Mouse (Mus musculus) hindbrain, embryonic 14.5 days (tissue): ENCODE data around the gene Psmc6. TPM values are rescaled to one million over a fixed set of nuclear protein-coding genes. Genes with fewer than 3 reads are reported as not detected.

ENCODE experiments used
- ATAC-seq: fragments of 200-750 bp; cut with Nextera tagmentation; 2 replicates; pipeline ENCODE4 v1.8.0; 2017; ENCODE audit warnings: moderate number of reproducible peaks, mild to moderate bottlenecking, moderate TSS enrichment, moderate library complexity; ENCODE audit not compliant: low FRiP score
- DNase-seq: peaks from one replicate; pipeline ENCODE4 v3.0.0-alpha.2; 2015; ENCODE audit warnings: low spot score
- H3K27ac ChIP-seq: fragments of 300-500 bp; sonication (generic); 2 replicates; pipeline ENCODE4 v1.5.1; 2014; ENCODE audit warnings: mild to moderate bottlenecking, moderate library complexity
- H3K27me3 ChIP-seq: fragments of 300-500 bp; sonication (generic); 2 replicates; pipeline ENCODE4 v1.6.1; 2014; ENCODE audit warnings: mild to moderate bottlenecking, low read length, mixed read lengths; ENCODE audit not compliant: control insufficient read depth, insufficient read depth
- H3K36me3 ChIP-seq: fragments of 300-500 bp; sonication (generic); replicated peaks from 2 replicates; pipeline ENCODE4 v1.6.1; 2014; ENCODE audit not compliant: control insufficient read depth, insufficient read depth
- H3K4me1 ChIP-seq: fragments of 300-500 bp; sonication (generic); replicated peaks from 2 replicates; pipeline ENCODE4 v1.6.1; 2014; ENCODE audit warnings: antibody characterized with exemption, low read length, mixed read lengths; ENCODE audit not compliant: control insufficient read depth, insufficient read depth
- H3K4me2 ChIP-seq: fragments of 300-500 bp; sonication (generic); replicated peaks from 2 replicates; pipeline ENCODE4 v1.6.1; 2014; ENCODE audit warnings: mild to moderate bottlenecking, moderate library complexity
- H3K4me3 ChIP-seq: fragments of 300-500 bp; sonication (generic); replicated peaks from 2 replicates; pipeline ENCODE4 v1.5.1; 2014; ENCODE audit warnings: mild to moderate bottlenecking, low read length
- H3K9ac ChIP-seq: fragments of 300-500 bp; sonication (generic); 2 replicates; pipeline ENCODE4 v1.6.1; 2014
- H3K9me3 ChIP-seq: fragments of 300-500 bp; sonication (generic); 2 replicates; pipeline ENCODE4 v1.6.1; 2016; ENCODE audit warnings: low read length; ENCODE audit not compliant: control insufficient read depth
- WGBS: fragments of 180-500 bp; shearing (Covaris S2); extraction: QIAGEN DNeasy Blood & Tissue Kit; methylation state at CpG from one replicate; pipeline ENCODE4 v1.1.7; 2014; 5-methylcytosine and 5-hydroxymethylcytosine counted together
- polyA plus RNA-seq: library from polyadenylated mRNA; unstranded; fragments of >200 nt; fragmentation: Nextera tagmentation; extraction: Ambion mirVana; gene quantifications from 2 replicates; pipeline ENCODE4 v1.2.1, GENCODE M21; 2014

The Psmc6 gene
- 169 and 182 TPM in 2 replicates for polyA plus RNA-seq

GRCm38 (mm10) chr14:45329589-45330181 lies at the start of gene Psmc6:
Psmc6 (plus strand) TSS chr14:45329788.
- H3K27ac ChIP-seq, result peak within 1 kb of the TSS; percentile 88
- peaks cover 34% of the 10 kb centered on the region for H3K36me3 ChIP-seq
- peak within 1 kb of the TSS; percentile 88 for H3K9ac ChIP-seq
- WGBS, result under 1% methylated on average over 44 of the region's 44 CpGs
- no peaks in the 10 kb centered on the region for H3K9me3 ChIP-seq
- H3K4me2 ChIP-seq, result peak within 1 kb of the TSS; percentile 55
- peaks cover 8% of the 10 kb centered on the region; the same call in 1 of the 2 replicates for H3K4me1 ChIP-seq
- ATAC-seq (peak; percentile 97), DNase-seq (peak; percentile 93)
- no peaks in the 10 kb centered on the region for H3K27me3 ChIP-seq
- H3K4me3 ChIP-seq, result peak within 1 kb of the TSS; percentile 73

GRCm38 (mm10) chr14:45282066-45282465 lies 47.5 kb upstream of the Psmc6 start:
- Histone ChIP-seq H3K4me3 (no peak overlapping the region), H3K36me3 (peaks cover 46% of the 10 kb centered on the region), H3K4me1 (no peaks in the 10 kb centered on the region), H3K4me2 (no peak overlapping the region), H3K9ac (no peak overlapping the region), H3K27me3 (no peaks in the 10 kb centered on the region), H3K9me3 (no peaks in the 10 kb centered on the region), H3K27ac (no peak overlapping the region)
- ATAC-seq (no peak), DNase-seq (no peak)
- 85% methylated on average over 3 of the region's 3 CpGs for WGBS

GRCm38 (mm10) chr14:45291608-45292007 lies 38.0 kb upstream of the Psmc6 start:
- H3K9ac ChIP-seq, result no peak overlapping the region
- H3K27me3 ChIP-seq, result no peaks in the 10 kb centered on the region
- DNase-seq (no peak), ATAC-seq (no peak)
- no peaks in the 10 kb centered on the region for H3K9me3 ChIP-seq
- no peaks in the 10 kb centered on the region for H3K4me1 ChIP-seq
- H3K36me3 ChIP-seq, result peaks cover 43% of the 10 kb centered on the region
- no peak overlapping the region for H3K27ac ChIP-seq
- no peak overlapping the region for H3K4me3 ChIP-seq
- no peak overlapping the region for H3K4me2 ChIP-seq
- 79% methylated on average over 4 of the region's 4 CpGs for WGBS

- Histone ChIP-seq H3K36me3 (peaks cover 54% of the 10 kb centered on the region), H3K9ac (no peak overlapping the region), H3K27me3 (no peaks in the 10 kb centered on the region), H3K27ac (no peak overlapping the region; the same call in 1 of the 2 replicates), H3K4me3 (no peak overlapping the region), H3K4me1 (no peaks in the 10 kb centered on the region), H3K9me3 (no peaks in the 10 kb centered on the region), H3K4me2 (no peak overlapping the region)
- no peak for DNase-seq
- 33% methylated on average over 4 of the region's 4 CpGs for WGBS
- peak; percentile 81; the same call in 1 of the 2 replicates for ATAC-seq
Observed at GRCm38 (mm10) chr14:45303939-45304338, 25.6 kb upstream of the Psmc6 start.

- WGBS, result 54% methylated on average over 4 of the region's 4 CpGs
- H3K4me2 ChIP-seq, result no peak overlapping the region
- DNase-seq (no peak), ATAC-seq (no peak)
- H3K4me3 ChIP-seq, result no peak overlapping the region
- no peaks in the 10 kb centered on the region for H3K9me3 ChIP-seq
- H3K36me3 ChIP-seq, result peaks cover 49% of the 10 kb centered on the region
- no peak overlapping the region for H3K27ac ChIP-seq
- no peak overlapping the region for H3K9ac ChIP-seq
- no peaks in the 10 kb centered on the region for H3K27me3 ChIP-seq
- no peaks in the 10 kb centered on the region for H3K4me1 ChIP-seq
Observed at GRCm38 (mm10) chr14:45304389-45304788, 25.2 kb upstream of the Psmc6 start.

- Histone ChIP-seq H3K4me1 (no peaks in the 10 kb centered on the region), H3K36me3 (peaks cover 35% of the 10 kb centered on the region), H3K27me3 (no peaks in the 10 kb centered on the region), H3K4me3 (no peak overlapping the region), H3K9ac (no peak overlapping the region), H3K9me3 (no peaks in the 10 kb centered on the region), H3K27ac (no peak overlapping the region), H3K4me2 (no peak overlapping the region)
- no peak for DNase-seq
- 97% methylated on average over 5 of the region's 5 CpGs for WGBS
- ATAC-seq, result no peak
Observed at GRCm38 (mm10) chr14:45305852-45306251, 23.7 kb upstream of the Psmc6 start.

- no peaks in the 10 kb centered on the region for H3K9me3 ChIP-seq
- no peaks in the 10 kb centered on the region for H3K27me3 ChIP-seq
- WGBS, result 92% methylated on average over 8 of the region's 8 CpGs
- no peak overlapping the region for H3K27ac ChIP-seq
- H3K9ac ChIP-seq, result no peak overlapping the region
- no peak overlapping the region for H3K4me2 ChIP-seq
- no peak overlapping the region for H3K4me3 ChIP-seq
- ATAC-seq (no peak), DNase-seq (no peak)
- peaks cover 16% of the 10 kb centered on the region for H3K36me3 ChIP-seq
- no peaks in the 10 kb centered on the region for H3K4me1 ChIP-seq
Observed at GRCm38 (mm10) chr14:45307630-45308328, 21.8 kb upstream of the Psmc6 start.

- H3K4me2 ChIP-seq, result no peak overlapping the region
- H3K27me3 ChIP-seq, result no peaks in the 10 kb centered on the region
- no peaks in the 10 kb centered on the region for H3K4me1 ChIP-seq
- no peak overlapping the region for H3K9ac ChIP-seq
- no peaks in the 10 kb centered on the region for H3K9me3 ChIP-seq
- 90% methylated on average over 13 of the region's 13 CpGs for WGBS
- no peak overlapping the region for H3K27ac ChIP-seq
- ATAC-seq (no peak), DNase-seq (no peak)
- H3K36me3 ChIP-seq, result peaks cover 5% of the 10 kb centered on the region; the same call in 1 of the 2 replicates
- H3K4me3 ChIP-seq, result no peak overlapping the region
Observed at GRCm38 (mm10) chr14:45309646-45310045, 19.9 kb upstream of the Psmc6 start.

- Histone ChIP-seq H3K4me1 (0 out of 2 replicates have a peak, but pooled peaks cover under 1% of the 10 kb centered on the region), H3K4me3 (no peak overlapping the region), H3K27ac (no peak overlapping the region), H3K9me3 (no peaks in the 10 kb centered on the region), H3K36me3 (0 out of 2 replicates have a peak, but pooled peaks cover under 1% of the 10 kb centered on the region), H3K9ac (no peak overlapping the region), H3K4me2 (no peak overlapping the region), H3K27me3 (no peaks in the 10 kb centered on the region)
- DNase-seq (no peak), ATAC-seq (no peak)
- 91% methylated on average over 14 of the region's 14 CpGs for WGBS
Observed at GRCm38 (mm10) chr14:45310101-45310500, 19.5 kb upstream of the Psmc6 start.
